Mouse (Mus musculus) E14TG2a.4 (cell line): Measurements from ENCODE around the gene Gucd1.
"Not testable (repeated sequence)": the region's sequence is repeated elsewhere in the genome, so short reads cannot be mapped to it uniquely, and the experiment has no call there.

Source experiments
- H3K27me3 ChIP-seq: 2 replicates; pipeline ENCODE4 v1.6.1; 2014; ENCODE audit warnings: low read length, control low read depth; ENCODE audit not compliant: insufficient read depth
- H3K36me3 ChIP-seq: 2 replicates; pipeline ENCODE4 v1.6.1; 2014; ENCODE audit warnings: low read length, control low read depth; ENCODE audit not compliant: insufficient read depth
- H3K4me1 ChIP-seq: replicated peaks from 2 replicates; pipeline ENCODE4 v1.6.1; 2014; ENCODE audit warnings: low read depth, low read length, control low read depth
- H3K4me3 ChIP-seq: replicated peaks from 2 replicates; pipeline ENCODE4 v1.5.1; 2014; ENCODE audit warnings: mild to moderate bottlenecking, low read length
- H3K9me3 ChIP-seq: 2 replicates; pipeline ENCODE4 v1.6.1; 2014; ENCODE audit warnings: low read length, control low read depth
- CTCF ChIP-seq: conservative IDR thresholded peaks from 2 replicates; pipeline ENCODE4 v1.5.1; 2014; ENCODE audit warnings: low read length
- NANOG ChIP-seq: IDR thresholded peaks from 2 replicates; pipeline ENCODE4 v1.6.1; 2014; ENCODE audit warnings: borderline replicate concordance, low read length, mixed read lengths
- POU5F1 ChIP-seq: IDR thresholded peaks from 2 replicates; pipeline ENCODE4 v1.6.1; 2014; ENCODE audit warnings: low read length, borderline replicate concordance

Gucd1 gene

GRCm38 (mm10) chr10:75355341-75355740 is 162.4 kb downstream of the Gucd1 start:
- Histone ChIP-seq H3K36me3 (no peaks in the 10 kb centered on the region), H3K9me3 (no peaks in the 10 kb centered on the region), H3K4me1 (no peaks in the 10 kb centered on the region), H3K4me3 (no peak overlapping the region), H3K27me3 (peaks cover 13% of the 10 kb centered on the region; the same call in 1 of the 2 replicates)
- no peak for TF ChIP-seq NANOG
- TF ChIP-seq CTCF = no peak
- no peak for TF ChIP-seq POU5F1

DNA sequence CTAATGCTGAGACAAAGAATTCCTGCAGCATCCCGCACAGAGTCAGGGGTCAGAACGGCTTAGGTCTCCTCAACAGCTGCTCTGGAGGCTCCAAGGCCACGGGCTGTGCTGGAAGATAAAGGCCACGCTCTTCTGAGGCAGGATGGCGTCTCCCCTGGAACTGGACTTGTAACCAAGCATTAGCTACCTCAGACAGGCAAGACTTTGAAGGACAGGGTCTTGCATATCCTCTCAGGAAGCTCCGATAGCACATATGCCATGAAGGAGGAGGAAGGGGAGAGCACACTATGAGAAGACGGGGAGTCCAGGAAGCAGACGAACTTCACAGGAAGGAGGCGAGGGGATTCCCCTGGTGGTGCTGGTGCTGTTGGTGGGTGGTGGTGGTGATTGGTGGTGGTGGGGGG is 163.9 kb downstream of the Gucd1 start:
- peaks cover 13% of the 10 kb centered on the region; the same call in 1 of the 2 replicates for H3K27me3 ChIP-seq
- H3K9me3 ChIP-seq, H3K4me1 ChIP-seq, H3K4me3 ChIP-seq, H3K36me3 ChIP-seq: not testable (repeated sequence)

GRCm38 (mm10) chr10:75352541-75352940 is 165.2 kb downstream of the Gucd1 start:
- Histone ChIP-seq H3K4me1 (no peaks in the 10 kb centered on the region), H3K4me3 (no peak overlapping the region), H3K27me3 (peaks cover 9% of the 10 kb centered on the region; the same call in 1 of the 2 replicates), H3K9me3 (no peaks in the 10 kb centered on the region), H3K36me3 (no peaks in the 10 kb centered on the region)
- TF ChIP-seq POU5F1 (no peak), CTCF (no peak), NANOG (no peak)

DNA sequence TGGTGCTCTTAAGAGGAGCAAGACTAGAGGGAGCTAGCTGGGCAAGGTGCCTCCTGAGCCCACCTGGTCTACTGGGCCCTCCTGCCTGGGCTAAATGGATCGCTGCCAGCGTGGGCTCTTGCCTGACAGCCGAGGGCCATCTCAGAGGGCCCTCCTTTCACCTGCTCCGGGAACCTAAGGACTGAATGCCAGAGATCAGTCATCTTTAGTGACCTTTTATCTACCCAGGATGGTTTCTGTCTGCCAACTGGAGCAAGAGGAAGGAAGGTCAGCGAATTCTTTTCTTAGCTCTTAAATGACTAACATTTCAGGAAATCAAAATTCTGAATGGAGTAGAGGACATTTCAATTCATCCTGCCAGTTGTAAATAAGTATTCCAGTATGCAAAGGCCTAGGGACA is 167.2 kb downstream of the Gucd1 start:
- no peak for TF ChIP-seq NANOG
- no peak for TF ChIP-seq POU5F1
- no peak for TF ChIP-seq CTCF
- Histone ChIP-seq H3K9me3 (peaks cover 9% of the 10 kb centered on the region), H3K36me3 (no peaks in the 10 kb centered on the region), H3K27me3 (peaks cover 5% of the 10 kb centered on the region; the same call in 1 of the 2 replicates), H3K4me1 (no peaks in the 10 kb centered on the region), H3K4me3 (no peak overlapping the region)

- Histone ChIP-seq H3K27me3 (peaks cover 33% of the 10 kb centered on the region), H3K9me3 (peaks cover 9% of the 10 kb centered on the region), H3K4me3 (no peak overlapping the region), H3K4me1 (no peaks in the 10 kb centered on the region), H3K36me3 (no peaks in the 10 kb centered on the region)
- TF ChIP-seq POU5F1 = no peak
- TF ChIP-seq CTCF = no peak
These were observed 172.5 kb downstream of the Gucd1 start for GRCm38 (mm10) chr10:75345265-75345664.

DNA sequence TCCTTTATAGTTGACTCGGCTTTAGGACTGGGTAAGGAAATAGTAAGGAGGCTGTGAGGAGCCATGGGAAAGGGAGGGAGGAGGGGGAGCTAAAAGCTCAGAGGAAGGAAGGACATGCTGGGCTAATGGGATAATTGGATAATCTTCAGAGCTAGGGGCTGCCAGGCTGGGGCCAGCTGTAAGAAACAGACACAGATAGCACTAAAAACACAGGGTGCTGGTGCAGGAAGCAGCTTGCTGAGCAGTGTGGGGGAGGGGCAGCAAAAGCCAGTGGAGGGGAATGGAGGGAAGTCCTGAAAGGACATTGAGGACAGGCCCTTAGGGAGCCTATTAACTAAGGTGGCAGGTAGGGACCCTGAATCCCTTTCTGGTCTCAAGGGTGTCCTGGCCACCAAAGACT is 173.2 kb downstream of the Gucd1 start:
- not testable (repeated sequence) for H3K4me1 ChIP-seq, H3K36me3 ChIP-seq, H3K4me3 ChIP-seq, H3K9me3 ChIP-seq
- H3K27me3 ChIP-seq = peaks cover 40% of the 10 kb centered on the region

DNA sequence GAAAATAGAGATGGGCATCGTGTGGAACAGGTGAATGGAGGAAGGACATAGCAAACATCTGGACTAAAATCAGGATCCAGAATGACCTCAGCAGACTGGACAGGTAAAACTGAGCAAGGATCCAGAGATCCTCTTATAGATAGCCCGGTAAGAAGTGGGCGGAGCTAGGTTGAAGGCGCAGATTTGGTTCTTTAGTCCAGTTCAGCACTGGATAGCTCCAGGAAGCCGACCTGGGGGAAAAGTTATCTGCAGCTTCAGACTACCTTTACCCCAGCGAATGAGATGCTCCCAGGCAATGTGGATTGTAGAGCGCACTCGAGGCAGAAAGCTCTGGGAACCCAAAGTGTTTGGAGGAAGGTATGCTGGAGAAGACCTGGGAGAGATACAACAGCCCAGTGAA is 175.8 kb downstream of the Gucd1 start:
- Histone ChIP-seq H3K36me3 (no peaks in the 10 kb centered on the region), H3K9me3 (peaks cover 9% of the 10 kb centered on the region), H3K27me3 (peaks cover 59% of the 10 kb centered on the region), H3K4me1 (no peaks in the 10 kb centered on the region), H3K4me3 (no peak overlapping the region)
- TF ChIP-seq POU5F1 (no peak), NANOG (no peak), CTCF (no peak)

DNA sequence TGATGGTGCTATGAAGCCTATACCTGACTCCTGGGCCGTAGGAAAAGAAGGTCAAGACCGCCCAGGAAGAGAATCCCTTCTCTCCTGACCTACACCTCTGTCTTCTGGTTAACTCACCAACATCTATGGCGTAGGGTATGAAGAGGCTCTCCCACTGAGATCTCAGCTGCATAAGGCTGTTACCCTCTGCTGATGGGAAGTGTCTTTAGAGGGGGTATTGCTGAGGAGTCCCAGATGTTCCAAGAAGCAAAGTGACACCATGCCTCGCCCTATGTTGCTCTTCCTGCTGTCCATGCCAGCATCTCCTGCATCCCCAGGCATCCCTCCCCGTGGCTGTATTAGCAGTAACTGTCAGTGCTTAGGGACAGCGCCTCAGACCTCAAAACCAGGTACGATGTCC is 178.4 kb downstream of the Gucd1 start:
- Histone ChIP-seq H3K27me3 (peaks cover 74% of the 10 kb centered on the region), H3K4me1 (no peaks in the 10 kb centered on the region), H3K9me3 (no peaks in the 10 kb centered on the region), H3K4me3 (no peak overlapping the region), H3K36me3 (no peaks in the 10 kb centered on the region)
- TF ChIP-seq POU5F1 = no peak
- no peak for TF ChIP-seq CTCF
- TF ChIP-seq NANOG = no peak

DNA sequence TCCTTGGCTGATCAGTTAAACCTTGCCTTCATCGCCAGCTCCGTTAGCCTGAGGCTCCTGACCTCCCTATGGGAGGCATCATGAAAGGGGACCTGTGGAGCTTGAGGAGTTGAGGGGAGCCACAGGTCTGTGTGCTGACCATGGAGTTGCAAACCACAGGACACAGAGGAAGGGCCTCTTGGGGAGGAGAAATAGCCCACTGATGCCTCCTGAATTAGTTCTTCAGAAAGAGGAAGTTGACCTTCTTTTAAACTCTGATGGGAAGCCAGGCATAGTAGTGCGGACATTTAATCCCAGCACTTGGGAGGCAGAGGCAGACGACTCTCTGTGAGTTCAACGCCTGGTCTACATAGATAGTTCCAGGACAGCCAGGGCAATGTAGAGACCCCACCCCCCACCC is 178.9 kb downstream of the Gucd1 start:
- TF ChIP-seq CTCF (no peak), POU5F1 (no peak), NANOG (no peak)
- H3K27me3 ChIP-seq = peaks cover 74% of the 10 kb centered on the region

DNA sequence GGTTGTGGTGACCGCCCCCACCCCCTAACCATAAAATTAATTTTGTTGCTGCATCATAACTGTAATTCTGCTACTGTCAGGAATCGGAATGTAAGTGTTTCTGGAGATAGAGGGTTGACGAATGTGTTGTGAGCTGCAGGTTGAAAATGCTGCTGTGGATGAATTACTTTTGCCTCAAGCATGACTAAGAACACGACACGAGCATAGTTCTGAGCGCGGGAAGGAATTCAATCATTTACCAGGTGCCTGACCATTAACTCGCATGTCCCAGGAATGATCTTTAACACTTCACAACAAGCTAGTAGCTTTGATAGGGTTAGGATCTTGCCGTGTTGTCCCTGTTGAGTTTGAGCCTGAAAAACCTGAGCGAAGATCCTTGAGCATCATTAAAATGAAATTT is 180.5 kb downstream of the Gucd1 start:
- Histone ChIP-seq H3K36me3 (no peaks in the 10 kb centered on the region), H3K27me3 (peaks cover 76% of the 10 kb centered on the region), H3K4me1 (peaks cover 15% of the 10 kb centered on the region), H3K9me3 (no peaks in the 10 kb centered on the region), H3K4me3 (no peak overlapping the region)
- TF ChIP-seq POU5F1 = no peak
- TF ChIP-seq NANOG = no peak
- TF ChIP-seq CTCF = no peak

More for the DNA sequence above, 178.9 kb downstream of the Gucd1 start:
- Histone ChIP-seq H3K4me3 (no peak overlapping the region), H3K36me3 (no peaks in the 10 kb centered on the region), H3K9me3 (no peaks in the 10 kb centered on the region), H3K4me1 (peaks cover 5% of the 10 kb centered on the region)
